Mouse (Mus musculus) macrophage (primary cell): Measurements from ENCODE around the gene Il9r. TPM values are rescaled to one million over a fixed set of nuclear protein-coding genes. Genes with fewer than 3 reads are reported as not detected.

Experiments used
- H3K27ac ChIP-seq: fragments of 350-480 bp; formaldehyde crosslinking; 2 replicates; pipeline ENCODE4 v1.9.0; 2021
- H3K36me3 ChIP-seq: fragments of 350-480 bp; formaldehyde crosslinking; 2 replicates; pipeline ENCODE4 v1.9.0; 2021; ENCODE audit errors: inconsistent target
- H3K4me3 ChIP-seq: fragments of 350-480 bp; formaldehyde crosslinking; 2 replicates; pipeline ENCODE4 v1.9.0; 2021; ENCODE audit errors: inconsistent target
- H3K79me2 ChIP-seq: fragments of 350-480 bp; formaldehyde crosslinking; 2 replicates; pipeline ENCODE4 v1.9.0; 2021; ENCODE audit errors: inconsistent target
- WGBS: methylation state at CpG from one replicate; pipeline ENCODE4 v1.1.7; 2026; ENCODE audit warnings: inconsistent platforms; ENCODE audit not compliant: missing documents; 5-methylcytosine and 5-hydroxymethylcytosine counted together
- polyA plus RNA-seq: library from polyadenylated mRNA; stranded (reverse); fragments of 250-400 nt; gene quantifications from 3 replicates; pipeline ENCODE4 v1.2.4, GENCODE M21; 2018; ENCODE audit warnings: inconsistent platforms

Il9r gene
- polyA plus RNA-seq, 1 experiment from 2014 or later, result not detected

DNA sequence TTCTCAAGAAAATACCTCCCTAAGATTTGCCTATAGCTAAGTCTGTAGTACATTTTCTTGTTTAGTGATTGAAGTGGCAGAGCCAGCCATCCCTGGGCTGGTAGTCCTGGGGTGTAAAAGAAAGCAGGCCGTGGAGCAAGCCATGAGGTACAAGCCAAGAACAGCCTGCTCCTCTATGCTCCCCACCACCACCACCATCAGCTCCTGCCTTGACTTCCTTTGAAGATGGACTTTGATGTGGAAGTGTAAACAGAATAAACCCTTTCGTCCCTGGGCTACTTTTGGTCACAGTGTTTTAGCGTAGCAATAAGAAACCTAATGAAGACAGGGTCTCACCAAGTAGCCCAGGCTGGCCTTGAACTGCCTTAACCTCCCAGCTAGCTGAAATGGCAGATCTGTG is 2.3 kb downstream of the Il9r start:
- WGBS, result 91% methylated on average over 3 of the region's 3 CpGs
- no peak overlapping the region for H3K27ac ChIP-seq
- no peaks in the 10 kb centered on the region for H3K36me3 ChIP-seq
- no peaks in the 10 kb centered on the region for H3K79me2 ChIP-seq
- no peak overlapping the region for H3K4me3 ChIP-seq

DNA sequence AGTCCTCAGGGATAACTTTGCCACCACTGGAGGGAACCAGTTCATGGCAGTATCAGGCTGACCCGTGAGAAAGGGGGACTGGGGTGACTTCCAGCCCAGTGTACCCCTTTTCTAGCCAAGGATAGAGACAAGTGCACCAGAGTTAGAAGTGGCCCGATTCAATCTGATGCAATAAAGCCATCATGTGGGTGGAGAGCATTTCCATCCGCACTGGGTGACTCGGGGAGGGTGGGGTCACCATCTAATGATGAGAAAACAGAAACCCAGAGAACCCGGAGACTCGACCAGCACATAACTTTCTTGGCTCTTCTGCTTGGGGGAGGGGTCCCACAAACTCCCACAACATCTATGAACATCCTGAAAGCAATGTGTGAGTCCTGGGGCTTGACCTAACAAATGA is 3.4 kb downstream of the Il9r start:
- H3K79me2 ChIP-seq, result no peaks in the 10 kb centered on the region
- WGBS, result 71% methylated on average over 6 of the region's 6 CpGs
- H3K27ac ChIP-seq, result no peak overlapping the region
- H3K36me3 ChIP-seq, result no peaks in the 10 kb centered on the region
- no peak overlapping the region for H3K4me3 ChIP-seq

DNA sequence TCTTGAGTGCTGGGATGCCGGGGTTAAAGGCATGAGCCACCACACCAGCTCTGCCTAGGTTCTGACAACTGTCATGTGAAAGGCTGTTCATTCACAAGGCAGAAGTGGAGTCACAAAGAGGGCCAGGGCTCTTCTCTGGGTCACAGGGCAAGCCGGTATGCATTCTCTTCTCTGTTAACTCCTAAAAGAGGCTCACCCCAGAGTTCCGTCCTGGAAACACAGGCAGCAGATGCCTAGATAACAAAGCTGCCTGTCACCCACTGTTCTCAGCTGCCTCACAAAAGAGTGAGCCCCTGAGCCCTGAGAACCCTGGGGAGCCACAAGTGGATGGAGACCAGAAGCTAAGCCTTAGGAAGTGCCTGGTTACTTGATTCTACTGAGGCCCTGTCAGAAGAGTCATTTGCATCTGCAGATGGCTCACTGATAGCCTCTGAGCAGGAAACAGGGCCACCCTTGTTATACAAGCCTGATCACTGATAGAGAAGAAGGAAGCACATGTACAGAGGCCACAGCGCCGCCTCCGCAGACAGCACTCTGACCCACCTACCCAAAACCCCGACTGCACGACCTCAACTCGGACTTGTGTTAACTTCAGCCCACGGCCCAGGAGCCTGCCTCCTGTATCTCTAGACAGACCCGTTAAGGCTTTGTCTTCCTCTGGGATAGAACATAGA is 4.1 kb downstream of the Il9r start:
- no peak overlapping the region for H3K4me3 ChIP-seq
- no peak overlapping the region for H3K27ac ChIP-seq
- no peaks in the 10 kb centered on the region for H3K36me3 ChIP-seq
- WGBS, result 26% methylated on average over 9 of the region's 11 CpGs
- H3K79me2 ChIP-seq, result no peaks in the 10 kb centered on the region

DNA sequence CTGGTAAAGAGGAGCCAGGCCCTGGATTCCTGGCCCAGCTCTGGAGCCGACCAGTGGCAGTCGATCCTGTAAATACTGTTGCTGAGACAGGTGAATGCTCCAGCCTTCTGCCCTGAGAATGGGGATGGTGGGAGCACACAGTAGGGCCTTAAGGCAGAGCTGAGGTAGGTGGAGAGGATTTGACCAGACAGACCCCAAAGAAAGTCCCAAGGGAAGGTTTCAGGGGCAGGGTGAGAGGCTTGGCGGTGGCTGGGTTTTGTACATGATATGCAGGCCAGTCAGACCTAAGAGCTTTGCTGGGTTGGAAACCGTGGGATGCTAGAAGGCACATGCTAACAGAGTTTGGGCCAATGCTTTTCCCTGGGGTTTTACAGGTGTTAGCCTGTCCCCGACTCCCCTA is 5.5 kb downstream of the Il9r start:
- Histone ChIP-seq H3K36me3 (no peaks in the 10 kb centered on the region), H3K27ac (no peak overlapping the region), H3K4me3 (no peak overlapping the region), H3K79me2 (no peaks in the 10 kb centered on the region)
- WGBS, result 89% methylated on average over 5 of the region's 5 CpGs

DNA sequence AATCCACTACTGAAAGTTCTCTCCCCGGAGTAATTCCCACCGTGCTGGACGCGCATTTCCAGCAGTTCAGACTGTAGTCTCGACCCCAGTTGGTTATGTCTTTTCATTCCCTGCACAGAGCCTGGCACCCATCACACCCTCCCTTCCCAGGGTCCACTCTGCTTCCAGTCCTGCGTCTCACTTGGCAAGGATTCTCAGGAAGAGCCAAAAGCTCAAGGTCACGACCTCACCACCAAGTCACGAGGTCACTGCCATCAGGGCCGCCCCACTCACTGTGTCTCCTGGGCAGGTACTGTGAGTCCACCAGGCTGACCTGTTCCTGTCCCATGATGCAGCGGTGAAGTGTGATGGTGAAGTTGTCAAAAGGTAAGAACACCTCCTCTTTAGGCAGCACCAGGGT is 6.0 kb downstream of the Il9r start:
- H3K27ac ChIP-seq, result no peak overlapping the region
- H3K36me3 ChIP-seq, result no peaks in the 10 kb centered on the region
- H3K4me3 ChIP-seq, result no peak overlapping the region
- H3K79me2 ChIP-seq, result no peaks in the 10 kb centered on the region
- WGBS, result 92% methylated on average over 9 of the region's 10 CpGs

DNA sequence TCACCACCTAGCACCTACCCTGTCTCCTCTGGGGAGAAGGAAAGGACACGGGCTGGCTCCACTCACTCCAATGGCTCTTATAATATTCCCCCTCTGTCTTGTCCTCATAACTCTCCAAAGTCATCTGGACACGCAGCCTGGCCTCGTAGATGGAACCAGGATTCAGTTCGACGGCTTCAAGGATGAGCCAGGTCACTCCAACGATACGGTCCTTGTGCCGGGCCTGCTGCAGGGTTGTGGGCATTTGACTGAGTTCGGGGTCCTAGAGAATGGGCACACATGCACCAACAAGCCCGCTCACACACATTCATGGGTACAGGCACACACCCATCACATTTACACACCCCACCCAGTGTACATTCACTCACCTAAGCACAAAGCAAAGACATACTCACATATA is 6.9 kb downstream of the Il9r start:
- WGBS, result 96% methylated on average over 10 of the region's 10 CpGs
- no peak overlapping the region for H3K27ac ChIP-seq
- no peaks in the 10 kb centered on the region for H3K79me2 ChIP-seq
- H3K4me3 ChIP-seq, result no peak overlapping the region
- H3K36me3 ChIP-seq, result no peaks in the 10 kb centered on the region

DNA sequence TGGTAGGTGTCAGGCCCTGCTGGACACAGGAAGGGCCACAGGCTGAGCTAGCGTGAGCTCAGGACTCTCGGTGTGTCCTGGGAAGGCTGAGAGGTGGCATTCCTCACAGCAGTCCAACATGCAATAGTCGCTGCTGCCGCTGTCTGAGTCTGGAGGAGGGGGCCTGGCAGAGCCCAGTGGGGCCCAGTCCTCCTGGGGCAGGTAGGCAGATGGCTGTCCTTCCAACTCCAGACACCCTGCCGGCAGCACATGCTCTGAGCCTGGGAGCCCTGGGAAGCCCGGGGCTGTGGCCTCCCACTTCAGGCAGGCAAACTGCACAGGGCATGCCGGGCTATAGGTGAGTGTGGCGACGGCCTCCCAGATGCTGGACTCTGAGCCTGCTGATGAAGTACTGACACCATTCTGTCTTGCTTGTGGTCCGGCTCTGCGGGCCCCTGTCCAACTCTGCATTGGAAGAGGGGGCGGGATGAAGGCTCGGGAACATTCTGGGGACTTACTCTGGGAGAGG is 9.4 kb downstream of the Il9r start:
- Histone ChIP-seq H3K36me3 (no peaks in the 10 kb centered on the region), H3K4me3 (no peak overlapping the region), H3K27ac (no peak overlapping the region), H3K79me2 (no peaks in the 10 kb centered on the region)
- 98% methylated on average over 12 of the region's 13 CpGs for WGBS

DNA sequence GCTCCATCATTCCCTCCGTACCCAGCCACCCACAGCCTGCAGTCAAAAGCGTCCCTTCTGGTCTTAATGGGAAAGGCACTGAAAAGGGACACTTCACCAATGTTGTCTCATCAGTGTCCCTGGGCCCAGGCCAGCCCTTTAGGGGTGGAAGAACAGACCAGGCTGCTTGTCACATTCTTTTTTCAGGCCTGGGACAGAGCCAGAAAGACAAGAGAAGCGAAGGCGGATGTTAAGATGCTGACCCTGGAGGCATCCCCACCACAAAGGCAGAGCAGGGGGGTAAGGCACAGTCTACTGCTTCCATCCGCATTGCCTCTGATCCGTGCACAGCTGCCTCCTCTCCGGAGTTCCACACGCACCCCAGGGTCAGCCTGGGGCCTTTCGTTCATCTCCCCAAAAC is 10.0 kb downstream of the Il9r start:
- WGBS, result 92% methylated on average over 9 of the region's 9 CpGs
- Histone ChIP-seq H3K79me2 (no peaks in the 10 kb centered on the region), H3K27ac (no peak overlapping the region), H3K36me3 (no peaks in the 10 kb centered on the region), H3K4me3 (no peak overlapping the region)

DNA sequence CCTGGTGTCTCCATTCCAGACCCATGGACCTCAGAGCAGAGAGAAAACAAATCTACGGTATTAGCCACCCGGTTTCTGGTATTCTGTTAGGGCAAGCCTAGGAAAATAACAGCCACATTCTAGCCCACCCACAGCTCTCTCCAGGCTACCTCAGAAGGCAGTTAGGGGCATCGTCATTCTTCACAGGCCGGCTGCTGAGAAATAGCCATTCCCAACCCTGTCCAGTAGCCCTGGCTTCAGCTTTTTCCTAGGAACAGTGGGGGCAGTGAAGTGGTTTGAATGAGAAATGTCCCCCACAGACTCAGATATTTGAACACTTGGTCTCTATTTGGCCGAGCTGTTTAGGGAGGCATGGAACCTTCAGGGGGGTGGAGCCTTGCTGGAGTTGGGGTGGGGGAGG is 10.6 kb downstream of the Il9r start:
- H3K4me3 ChIP-seq, result no peak overlapping the region
- no peaks in the 10 kb centered on the region for H3K79me2 ChIP-seq
- H3K36me3 ChIP-seq, result no peaks in the 10 kb centered on the region
- no peak overlapping the region for H3K27ac ChIP-seq
- 96% methylated on average over 5 of the region's 5 CpGs for WGBS

DNA sequence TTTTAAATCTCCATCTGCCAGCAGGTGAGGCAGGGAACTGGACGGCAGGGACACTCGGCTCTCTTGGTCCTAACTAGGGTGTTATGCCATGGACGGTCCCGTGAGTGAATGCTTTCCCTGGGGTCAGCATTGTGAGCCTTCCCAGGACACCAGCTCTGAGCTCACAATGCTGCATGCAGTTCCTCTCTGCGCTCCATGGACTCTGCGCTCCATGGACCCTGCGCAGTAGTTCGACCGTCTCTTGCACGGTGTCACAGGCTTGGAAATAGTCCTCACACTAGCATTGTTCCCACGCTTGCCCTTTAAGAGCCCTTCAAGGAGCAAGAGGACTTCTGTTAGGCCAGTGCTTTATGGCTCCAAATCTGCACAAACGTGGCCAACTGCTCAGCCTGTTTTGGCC is 11.2 kb downstream of the Il9r start:
- no peaks in the 10 kb centered on the region for H3K36me3 ChIP-seq
- WGBS, result 93% methylated on average over 12 of the region's 12 CpGs
- no peaks in the 10 kb centered on the region for H3K79me2 ChIP-seq

DNA sequence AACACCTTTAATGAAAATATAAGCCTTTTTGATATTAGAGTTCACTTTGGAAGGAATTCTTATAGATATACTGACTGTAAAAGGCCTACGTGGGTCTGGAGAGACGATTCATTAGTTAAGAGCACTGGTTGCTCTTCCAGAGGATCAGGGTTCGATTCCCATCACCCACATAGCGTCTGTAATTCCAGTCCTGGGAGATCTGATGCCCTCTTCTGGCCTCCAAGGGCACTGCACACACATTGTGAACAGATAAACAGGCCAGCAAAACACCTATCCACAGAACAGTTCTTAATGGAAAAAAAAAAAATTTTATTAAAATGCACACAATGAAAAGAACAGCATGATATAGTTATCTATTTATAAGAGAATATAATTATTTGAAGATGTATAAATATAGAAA is 12.8 kb downstream of the Il9r start:
- Histone ChIP-seq H3K79me2 (no peaks in the 10 kb centered on the region), H3K4me3 (no peak overlapping the region), H3K36me3 (no peaks in the 10 kb centered on the region), H3K27ac (no peak overlapping the region)
- 94% methylated on average over 4 of the region's 4 CpGs for WGBS

More for the DNA sequence above, 11.2 kb downstream of the Il9r start:
- Histone ChIP-seq H3K27ac (no peak overlapping the region), H3K4me3 (no peak overlapping the region)

DNA sequence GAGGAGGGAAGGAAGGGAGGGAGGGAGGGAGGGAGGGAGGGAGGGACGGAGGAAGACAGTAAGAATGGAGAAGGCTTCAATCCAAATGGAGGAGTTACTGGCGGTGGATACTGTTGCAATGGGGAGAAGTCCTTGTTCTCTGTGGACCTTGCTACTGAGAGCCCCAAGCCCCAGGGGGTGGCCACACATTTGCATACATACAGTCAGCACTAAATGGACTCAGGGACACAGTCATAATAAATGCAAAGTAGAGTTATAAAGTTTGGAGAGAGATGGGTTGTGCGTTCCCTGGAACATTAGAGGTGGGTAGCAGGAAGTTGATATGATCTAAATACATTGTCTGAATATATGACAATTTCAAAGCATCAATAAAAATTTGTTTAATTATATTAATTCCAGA is 14.0 kb downstream of the Il9r start:
- Histone ChIP-seq H3K4me3 (no peak overlapping the region), H3K36me3 (no peaks in the 10 kb centered on the region), H3K27ac (no peak overlapping the region), H3K79me2 (no peaks in the 10 kb centered on the region)
- 78% methylated on average over 2 of the region's 3 CpGs for WGBS

DNA sequence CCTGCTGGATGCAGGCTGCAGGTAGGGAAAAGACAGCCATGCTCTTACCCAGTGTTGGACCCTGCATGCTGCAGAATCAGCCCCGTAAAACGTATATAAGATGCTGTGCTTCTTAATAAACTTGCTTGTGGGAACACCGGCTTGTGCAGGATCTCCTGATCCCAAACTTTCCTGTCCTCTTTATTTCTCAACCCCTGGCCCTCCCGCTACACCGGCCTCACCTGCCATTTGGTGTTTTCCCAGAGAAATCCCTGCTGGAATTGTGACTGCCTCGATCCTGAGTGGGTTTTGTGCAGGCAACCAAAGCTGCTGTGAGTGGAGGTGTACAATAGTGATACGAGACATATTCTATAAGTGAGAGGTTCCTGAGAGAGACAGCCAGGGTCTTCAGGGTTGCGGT is 15.6 kb downstream of the Il9r start:
- H3K27ac ChIP-seq, result no peak overlapping the region
- no peaks in the 10 kb centered on the region for H3K79me2 ChIP-seq
- H3K36me3 ChIP-seq, result no peaks in the 10 kb centered on the region
- WGBS, result 92% methylated on average over 8 of the region's 8 CpGs
- H3K4me3 ChIP-seq, result no peak overlapping the region

DNA sequence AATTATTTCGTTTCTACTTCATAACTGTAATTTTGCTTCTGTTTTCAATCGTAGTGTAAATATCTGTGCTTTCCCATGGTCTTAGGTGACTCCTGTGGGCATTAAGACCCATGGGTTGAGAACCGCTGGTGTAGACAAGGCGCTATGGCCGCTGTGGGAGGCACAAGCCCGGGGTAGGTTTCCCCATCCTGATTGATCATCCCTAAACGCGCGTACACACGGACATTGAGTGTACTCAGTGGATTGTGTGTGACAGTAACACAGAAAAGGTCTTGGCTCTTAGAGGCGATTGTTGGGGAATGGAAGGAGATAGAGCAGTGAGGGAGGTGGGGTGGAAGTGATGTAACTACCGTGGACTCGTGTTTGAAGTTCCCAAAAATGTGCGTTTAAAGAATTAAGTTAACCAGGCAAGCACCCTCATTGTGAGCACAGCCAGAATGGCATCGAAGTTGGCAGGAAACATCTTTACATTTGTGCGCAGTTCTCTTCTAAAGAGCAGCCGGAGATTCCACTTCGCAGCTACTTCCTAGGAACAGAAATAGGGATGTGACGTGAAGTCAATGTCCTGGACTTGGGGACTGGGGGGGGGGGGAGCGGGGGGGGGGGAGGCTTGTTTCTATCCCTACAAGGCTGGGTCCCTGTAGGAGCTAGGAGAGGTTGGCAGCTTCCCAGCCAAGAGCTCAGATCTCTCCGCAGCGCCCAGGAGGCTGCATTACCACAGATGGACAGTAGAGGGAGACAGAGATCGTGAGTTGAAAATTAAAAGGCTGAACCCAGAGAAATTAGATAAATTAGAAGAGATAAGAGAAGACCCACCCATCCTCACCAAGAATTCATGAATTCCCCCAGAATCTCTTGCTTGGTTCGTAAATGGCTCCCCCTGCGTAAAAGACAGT is 17.9 kb downstream of the Il9r start:
- Histone ChIP-seq H3K4me3 (no peak overlapping the region), H3K27ac (no peak overlapping the region), H3K36me3 (no peaks in the 10 kb centered on the region), H3K79me2 (no peaks in the 10 kb centered on the region)
- WGBS, result 47% methylated on average over 24 of the region's 25 CpGs

DNA sequence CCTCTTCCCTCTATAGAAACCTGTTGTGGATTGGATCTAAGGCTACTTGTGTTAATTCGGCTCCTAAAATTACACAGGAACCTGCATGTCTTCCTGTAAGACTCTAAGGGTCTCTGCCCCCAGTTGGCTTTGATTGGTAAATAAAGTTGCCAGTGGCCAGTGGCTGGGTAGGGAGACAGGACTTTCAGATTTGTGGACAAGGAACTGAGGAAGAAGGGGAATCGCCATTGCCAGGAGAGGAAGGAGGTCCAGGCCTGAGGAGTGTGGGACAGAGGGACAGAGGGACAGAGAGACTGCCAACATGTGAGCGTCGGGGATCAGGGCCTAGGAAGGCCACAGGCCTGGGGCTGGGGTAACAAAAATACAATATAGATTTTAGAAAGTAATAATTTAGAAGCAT is 18.8 kb downstream of the Il9r start:
- Histone ChIP-seq H3K79me2 (no peaks in the 10 kb centered on the region), H3K4me3 (no peak overlapping the region), H3K27ac (no peak overlapping the region), H3K36me3 (no peaks in the 10 kb centered on the region)
- 92% methylated on average over 4 of the region's 4 CpGs for WGBS
